Mouse (Mus musculus): ENCODE results near the gene Ing1. TPM values are rescaled to one million over a fixed set of nuclear protein-coding genes. Genes with fewer than 3 reads are reported as not detected.

Ing1 gene
- total RNA-seq, 4 experiments from 2014 or later = 10.9 to 13.4 (median 12.5) TPM

DNA sequence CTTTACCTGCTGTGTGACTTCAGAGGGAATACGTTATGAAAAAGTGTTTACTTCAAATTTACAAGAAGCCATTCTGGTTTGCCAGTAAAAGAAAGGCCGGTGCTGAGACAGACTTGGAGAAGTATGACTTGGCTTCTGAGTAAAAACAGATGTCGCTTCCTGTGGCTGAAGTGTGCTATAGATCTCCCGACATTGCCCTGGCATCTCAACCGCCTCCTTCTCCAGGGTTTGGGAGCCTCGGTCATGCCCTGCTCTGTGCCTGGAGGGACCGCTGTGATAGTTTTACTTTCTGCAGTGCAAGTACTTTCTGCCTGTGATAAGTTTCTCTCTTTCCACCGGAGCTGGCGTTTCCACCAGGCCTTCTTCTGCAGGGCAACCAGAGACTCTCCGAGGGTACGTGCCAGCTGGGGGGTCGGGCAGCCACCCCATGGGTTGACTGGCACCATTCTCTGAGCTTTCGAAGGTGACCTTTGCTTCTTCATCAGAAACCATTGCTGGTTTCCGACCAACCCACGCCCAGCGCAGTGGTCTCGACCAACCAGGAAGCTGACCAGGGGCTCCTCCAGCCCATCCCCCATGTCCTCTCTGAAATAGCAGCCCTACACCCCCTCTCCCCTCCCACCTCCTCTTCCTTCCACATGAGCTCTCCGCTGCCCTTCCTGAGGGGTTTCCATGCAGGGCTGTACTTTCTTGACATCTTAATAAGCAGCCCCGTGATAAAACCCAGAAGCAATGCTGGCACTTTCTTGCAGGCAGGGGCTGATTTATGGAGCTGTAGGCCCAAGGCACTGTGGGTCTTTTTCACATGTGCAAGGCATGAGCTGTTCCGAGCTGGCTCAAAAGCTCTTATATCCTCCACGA, 30.4 kb downstream of the Ing1 start:
- DNase-seq (ENCODE audit: low spot score in 2 of 2) = no peak

DNA sequence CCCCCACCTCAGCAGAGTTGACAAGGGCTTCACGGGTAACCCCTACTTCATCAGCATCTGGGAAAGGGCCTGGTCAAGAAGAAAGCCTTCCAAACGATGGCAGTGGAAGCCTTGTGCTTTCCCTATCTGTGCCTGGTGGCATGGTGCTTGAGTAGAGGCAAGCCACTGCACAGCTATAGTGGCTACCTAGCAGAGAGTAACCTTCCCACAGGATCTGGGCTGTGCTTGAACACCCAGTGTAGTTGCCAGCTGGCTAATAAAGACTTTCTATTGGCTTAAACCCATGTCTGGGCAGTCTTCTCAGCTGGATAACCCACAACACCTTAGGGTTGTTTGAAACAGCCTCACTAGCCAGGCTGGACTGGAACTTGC, 31.0 kb downstream of the Ing1 start:
- no peak for DNase-seq (ENCODE audit: low spot score in 2 of 2)

DNA sequence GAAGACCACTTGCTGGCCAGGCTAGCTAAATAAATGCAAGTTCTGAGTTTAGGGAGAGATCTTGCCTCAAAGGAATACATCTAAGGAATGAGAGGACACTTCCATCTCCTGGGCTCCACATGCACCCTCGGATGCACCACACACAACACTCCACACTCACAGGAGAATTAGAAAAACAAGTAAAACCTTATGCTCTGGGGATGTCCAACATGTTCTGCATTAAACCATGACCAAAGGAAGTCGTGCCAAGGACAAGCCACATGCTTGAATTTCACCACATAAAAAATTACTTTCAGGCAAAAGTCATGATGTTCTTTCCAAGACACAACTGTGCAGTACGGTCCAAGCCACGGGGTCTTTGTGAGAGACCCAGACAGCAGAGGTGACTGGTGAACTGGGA, 36.5 kb downstream of the Ing1 start:
- DNase-seq (ENCODE audit: low spot score in 2 of 2) = no peak

DNA sequence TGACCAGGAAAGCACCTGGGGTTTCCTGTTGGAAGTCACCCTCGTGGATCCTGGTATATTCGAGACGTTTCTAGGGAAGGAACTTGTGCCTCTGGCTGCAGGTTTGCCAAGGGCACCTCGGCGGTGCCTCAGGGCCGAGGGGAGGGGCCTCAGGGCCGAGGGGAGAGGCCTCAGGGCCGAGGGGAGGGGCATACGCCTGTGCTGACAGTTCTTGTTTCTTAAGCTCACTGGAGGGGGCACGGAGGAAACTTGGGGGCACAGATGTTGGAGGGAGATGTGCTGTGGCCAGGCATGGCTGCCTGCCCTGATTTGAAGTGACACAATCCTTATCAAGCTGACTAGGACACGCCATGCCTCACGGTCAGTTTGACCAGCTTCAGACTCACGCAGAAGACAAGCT, 36.9 kb downstream of the Ing1 start:
- DNase-seq (ENCODE audit: low spot score in 2 of 2) = no peak

DNA sequence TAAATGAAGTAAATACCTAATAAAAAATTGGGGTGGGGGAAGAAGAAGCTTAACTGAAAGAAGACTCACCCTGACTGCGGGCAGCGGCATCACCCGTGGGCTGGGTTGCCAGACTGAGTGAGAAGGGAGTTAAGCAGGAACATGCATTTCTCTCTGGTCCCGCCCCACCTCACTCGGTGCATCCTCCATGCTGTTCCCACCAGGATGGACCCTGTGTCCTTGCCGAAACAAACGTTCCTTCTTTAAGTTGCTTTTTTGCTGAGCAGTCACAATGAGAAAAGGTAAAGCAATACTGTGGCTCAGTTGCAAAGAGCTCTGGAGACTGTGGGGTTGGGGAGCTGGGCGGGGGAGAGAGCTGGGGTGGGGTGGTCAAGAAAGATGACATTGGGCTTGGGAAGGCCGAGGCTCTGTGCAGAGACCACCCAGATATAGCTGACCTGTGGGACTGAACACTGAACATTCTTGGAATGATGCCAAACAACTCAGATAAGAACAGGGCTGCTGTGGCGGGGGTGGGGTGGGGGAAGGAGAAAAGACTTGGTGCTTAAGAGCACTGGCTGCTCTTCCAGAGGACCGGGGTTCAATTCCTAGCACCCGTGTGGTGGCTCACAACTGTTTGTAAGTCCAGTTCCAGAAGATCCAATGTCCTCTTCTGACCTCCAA, 38.0 kb downstream of the Ing1 start:
- no peak for DNase-seq (ENCODE audit: low spot score in 2 of 2)

DNA sequence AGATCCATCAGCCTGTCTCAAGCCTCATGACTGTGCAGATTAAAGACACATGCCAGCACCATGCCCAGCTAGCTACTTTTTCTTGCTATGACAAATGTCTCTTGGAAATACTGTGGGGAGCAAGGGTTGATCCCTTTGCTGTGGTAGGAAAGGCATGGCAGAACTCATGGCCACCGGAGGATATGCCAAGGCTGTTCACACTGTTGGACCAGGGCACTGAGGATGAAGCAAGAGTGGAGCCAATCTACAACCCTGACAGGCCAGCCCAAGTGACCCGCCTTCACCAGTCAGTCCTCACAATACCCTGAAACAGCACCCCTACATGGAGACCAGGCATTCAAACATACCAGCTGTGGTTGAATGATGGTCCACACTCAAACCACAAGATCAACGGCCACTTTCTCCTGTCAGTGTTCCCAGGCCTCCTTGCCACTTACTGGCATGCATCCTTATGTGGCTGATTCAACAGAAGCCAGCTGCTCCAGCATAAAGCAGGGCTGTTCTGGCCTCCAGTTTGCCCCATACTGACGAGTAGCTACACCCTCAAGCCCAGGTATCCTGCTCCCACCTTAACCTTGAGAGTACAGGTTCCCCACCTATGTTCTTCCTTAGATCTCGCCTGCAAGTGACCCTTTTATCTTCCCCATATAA, 45.1 kb downstream of the Ing1 start:
- DNase-seq (ENCODE audit: low spot score in 2 of 2) = no peak

DNA sequence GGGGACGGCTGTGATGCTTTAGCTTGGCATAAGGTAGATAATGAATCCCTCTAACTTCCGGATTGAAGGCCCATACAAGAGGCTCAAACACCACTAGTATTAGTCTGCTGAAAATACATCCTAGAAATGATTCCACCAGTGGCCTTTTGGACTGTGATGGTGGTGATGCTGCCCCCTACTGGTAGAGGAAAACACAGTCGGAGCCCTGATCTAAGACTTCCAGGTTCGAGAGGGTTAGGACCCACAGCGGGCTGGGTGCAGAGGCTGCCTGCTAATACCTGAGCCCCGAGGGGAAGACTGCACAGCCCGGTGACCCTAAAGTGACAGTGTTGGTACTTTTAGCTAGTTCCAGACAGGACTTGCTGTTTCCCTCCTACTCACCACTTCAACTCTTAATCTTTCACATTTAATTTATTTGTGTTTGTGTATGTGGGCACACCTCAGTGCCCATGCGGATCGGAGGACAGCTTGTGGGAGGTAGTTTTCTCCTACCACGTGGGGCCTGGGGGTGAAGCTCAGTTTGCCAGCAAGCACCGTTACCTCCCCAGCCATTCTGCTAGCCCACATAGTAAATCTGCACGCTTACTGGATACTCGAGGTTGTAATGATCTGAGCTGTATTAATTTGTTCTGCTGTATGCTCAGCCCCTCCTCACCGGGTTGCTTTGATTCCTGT, 46.8 kb downstream of the Ing1 start:
- peak; percentile 15 to 29 for DNase-seq (ENCODE audit: low spot score in 2 of 2)

DNA sequence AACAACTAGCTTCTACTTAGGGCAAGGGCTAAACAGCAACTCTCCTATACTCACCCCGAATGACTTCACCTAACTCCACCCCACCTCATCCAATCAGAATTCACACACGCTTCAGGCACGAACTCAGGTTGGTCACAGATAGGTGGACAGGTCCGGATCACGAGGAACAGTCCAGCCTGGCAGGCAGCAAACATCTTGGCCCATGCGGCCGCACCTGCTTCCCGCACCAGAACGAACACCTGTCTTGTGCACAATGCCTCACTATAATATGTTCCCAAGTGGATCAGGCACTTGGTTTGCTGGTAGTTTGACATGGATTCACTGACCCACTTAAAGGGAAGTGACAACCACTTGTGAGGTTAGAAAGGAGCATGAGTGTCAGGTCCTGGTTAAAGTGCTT, 53.5 kb downstream of the Ing1 start:
- no peak for DNase-seq (ENCODE audit: low spot score in 2 of 2)

Other genes with a start within 250 kb of the Ing1 start
- 10 to 100 TPM; 17.8 to 38.4 (median 26.0) TPM for gene Col4a2, start 242.8 kb upstream of the Ing1 start, total RNA-seq (2022)
- gene Col4a1, start 242.7 kb upstream of the Ing1 start, total RNA-seq (2022) = 10 to 100 TPM; 27.4 to 61.7 (median 46.3) TPM
- gene Rab20, start 76.9 kb upstream of the Ing1 start, total RNA-seq (2022) = 1 to 10 TPM; 3.8 to 5.2 (median 4.3) TPM
- 10 to 100 TPM; 23.8 to 29.1 (median 26.4) TPM for gene Naxd, start 58.1 kb upstream of the Ing1 start, total RNA-seq (2022)
- gene Cars2, start 4.8 kb upstream of the Ing1 start, total RNA-seq (2022) = 10 to 100 TPM; 14.9 to 17.4 (median 17.0) TPM
- gene Ankrd10, start 80.2 kb downstream of the Ing1 start, total RNA-seq (2022) = 10 to 100 TPM in 2 of 4 experiments, 1 to 10 TPM in 2; 9.1 to 13.0 (median 11.0) TPM
- gene 1700016D06Rik, start 145.5 kb downstream of the Ing1 start, total RNA-seq (2022) = not detected
- gene Arhgef7, start 172.2 kb downstream of the Ing1 start, total RNA-seq (2022) = 10 to 100 TPM; 26.8 to 33.1 (median 29.5) TPM

Data from gastrocnemius, adult 8-10 months (tissue).